Mouse (Mus musculus) right cerebral cortex, adult 18-20 months (tissue): ENCODE results near the gene Trim2.

Experiments used
- DNase-seq: peaks from one replicate; pipeline ENCODE4 v3.0.0; 2022; ENCODE audit warnings: mixed read lengths

The Trim2 gene

GRCm38 (mm10) chr3:84306777-84307176 lies at the start of gene Trim2:
Gene Trim2 (minus strand): TSS chr3:84306877.
- no peak for DNase-seq

DNA sequence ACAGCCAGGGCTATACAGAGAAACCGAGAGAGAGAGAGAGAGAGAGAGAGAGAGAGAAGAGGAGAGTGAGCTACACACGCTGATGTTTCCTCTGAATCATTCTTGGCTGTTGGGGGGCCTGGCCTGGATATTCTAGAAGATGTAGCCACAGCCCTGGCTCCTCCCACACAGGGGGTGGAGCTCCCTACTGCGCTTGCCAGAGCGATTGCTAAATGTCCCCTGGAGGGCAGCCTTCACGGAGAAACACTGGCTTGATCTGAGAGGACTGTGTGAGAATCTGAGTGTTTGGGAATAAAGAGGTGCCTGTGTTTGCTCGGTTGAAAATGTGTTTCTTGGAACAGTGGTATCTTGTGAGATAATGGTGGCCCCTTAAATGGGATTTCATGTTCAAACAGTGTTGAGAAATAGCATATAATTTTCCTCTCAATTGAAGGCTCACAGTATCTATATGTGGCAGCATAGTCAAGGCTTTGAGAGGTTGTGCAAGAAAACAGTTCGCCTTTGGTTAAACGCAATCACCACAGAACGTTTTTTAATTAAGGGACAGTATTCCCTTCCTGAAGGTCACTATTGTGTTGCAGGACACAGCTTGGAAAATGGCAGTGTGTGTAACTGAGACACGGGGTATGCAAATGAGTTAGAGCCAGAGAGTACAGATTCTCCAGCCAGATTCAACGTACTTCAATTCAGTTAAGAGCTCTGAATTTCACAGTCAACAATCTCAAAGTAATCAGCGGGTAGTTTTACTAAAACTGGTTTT lies 49.4 kb upstream of the Trim2 start:
- DNase-seq: peak; percentile 41

DNA sequence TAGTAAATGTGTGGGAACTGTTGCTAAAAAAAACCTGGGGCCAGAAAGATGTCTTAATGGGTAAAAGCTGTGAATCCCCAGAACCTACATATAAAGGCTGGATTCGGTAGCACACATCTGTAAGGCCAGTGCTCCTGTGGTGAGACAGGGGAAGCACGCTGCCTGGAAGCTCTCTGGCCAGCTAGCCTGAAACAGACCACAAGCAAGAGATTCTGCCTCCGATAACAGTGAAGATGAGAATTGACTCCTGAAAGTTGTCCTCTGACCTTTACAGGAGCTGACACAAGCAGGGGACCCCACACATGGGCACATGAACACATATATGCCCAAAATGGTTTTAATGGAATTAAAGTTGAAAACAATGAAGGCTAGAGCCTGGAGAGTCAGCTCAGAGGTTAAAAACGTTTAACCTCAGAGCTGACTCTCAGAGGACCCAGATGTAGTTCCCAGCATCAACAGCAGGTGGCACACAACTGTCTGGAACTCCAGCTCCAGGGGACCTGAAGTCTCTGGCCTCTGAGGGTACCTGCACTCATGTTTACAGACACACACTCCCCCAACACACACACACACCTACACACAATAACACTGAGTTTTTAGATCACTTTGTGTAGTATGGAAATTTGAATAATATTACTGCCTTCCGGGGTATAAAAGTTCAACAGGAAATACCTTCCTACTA lies 45.8 kb upstream of the Trim2 start:
- peak; percentile 48 for DNase-seq

DNA sequence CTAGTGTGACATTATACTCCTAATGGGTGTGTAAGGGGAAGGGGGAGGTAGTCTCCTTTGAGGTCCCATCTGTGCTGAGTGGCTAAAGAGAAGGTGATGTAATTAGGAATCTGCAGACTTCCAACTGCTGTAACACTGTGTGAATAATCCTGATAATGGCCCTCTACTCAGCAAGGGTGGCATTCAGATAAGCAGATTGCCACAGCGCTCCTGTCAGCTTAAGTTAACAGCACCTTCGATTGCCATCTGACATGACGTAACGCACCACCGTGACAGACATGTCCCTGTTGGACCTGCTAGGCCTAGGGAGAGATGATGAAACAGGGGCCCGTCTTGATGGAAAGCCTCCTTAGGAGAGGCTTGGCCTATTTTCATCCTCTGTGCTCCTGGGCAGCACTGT lies 43.6 kb upstream of the Trim2 start:
- no peak for DNase-seq

DNA sequence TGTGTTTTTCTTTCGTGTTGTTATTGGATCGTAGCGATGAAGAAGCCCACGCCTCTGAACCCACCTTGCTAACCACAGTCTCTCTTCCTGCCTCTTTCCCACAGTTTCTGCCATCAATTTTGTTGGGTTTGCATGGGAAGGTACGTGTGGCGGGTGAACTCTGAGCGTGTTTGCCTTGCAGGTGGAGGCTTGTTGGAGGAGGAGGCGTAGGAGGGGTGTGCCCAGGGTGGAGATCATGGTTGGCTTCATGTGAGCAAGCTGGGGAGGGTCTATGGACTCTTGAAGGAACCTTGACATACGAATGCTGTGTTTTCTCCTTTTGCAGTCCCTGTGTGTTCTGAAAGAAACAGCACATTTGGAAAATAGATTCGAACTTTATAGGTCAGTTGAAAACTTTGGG lies 43.1 kb upstream of the Trim2 start:
- no peak for DNase-seq

GRCm38 (mm10) chr3:84347426-84347825 lies 40.7 kb upstream of the Trim2 start:
- DNase-seq: no peak

DNA sequence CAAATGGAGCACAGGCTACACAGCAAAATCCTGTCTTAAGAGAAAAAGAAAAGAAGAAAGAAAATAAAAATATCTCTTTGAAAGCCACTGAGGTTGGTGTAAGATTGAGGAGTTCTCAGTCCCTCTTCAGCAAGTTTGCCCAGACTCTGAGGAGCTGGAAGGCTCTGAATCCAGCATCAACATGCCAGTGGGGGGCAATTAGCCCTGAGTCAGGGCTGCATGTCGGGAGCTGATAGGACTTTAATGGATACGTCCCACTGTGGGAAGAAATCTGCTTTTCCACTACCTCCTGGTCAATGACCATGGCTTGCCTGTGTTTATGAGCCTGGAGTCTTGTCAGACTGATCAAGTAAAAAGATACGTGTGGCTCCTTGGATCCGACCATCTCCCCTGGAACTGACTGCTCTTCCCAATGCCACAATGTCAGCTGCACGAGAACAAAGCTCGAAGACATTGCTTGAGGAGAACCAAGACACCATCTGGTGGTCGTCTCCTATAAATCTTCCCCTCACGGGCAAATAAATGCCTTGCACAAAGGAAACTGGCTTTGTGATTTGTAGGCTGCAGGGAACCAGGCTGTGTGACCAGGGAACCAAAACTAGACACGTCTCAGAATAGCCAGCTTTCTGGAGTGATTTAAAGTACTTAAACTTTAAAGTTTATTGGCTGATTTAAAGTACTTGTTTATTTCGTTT lies 39.9 kb upstream of the Trim2 start:
- DNase-seq: no peak

DNA sequence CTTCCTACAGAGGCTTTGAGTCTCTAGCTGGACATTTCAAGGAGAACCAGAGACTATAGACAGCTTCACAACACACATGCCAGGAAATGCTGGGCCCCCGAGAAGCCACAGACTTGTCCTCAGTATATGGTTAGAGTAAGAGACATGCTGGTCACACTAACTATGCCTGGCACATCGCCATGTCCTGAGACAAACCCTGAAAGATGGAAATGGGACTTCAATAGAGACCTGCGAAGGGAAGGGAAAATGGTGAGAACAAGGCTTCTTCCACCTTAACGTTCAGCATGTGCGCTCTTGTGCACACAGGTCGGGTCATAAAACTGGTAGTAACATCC lies 38.9 kb upstream of the Trim2 start:
- no peak for DNase-seq

DNA sequence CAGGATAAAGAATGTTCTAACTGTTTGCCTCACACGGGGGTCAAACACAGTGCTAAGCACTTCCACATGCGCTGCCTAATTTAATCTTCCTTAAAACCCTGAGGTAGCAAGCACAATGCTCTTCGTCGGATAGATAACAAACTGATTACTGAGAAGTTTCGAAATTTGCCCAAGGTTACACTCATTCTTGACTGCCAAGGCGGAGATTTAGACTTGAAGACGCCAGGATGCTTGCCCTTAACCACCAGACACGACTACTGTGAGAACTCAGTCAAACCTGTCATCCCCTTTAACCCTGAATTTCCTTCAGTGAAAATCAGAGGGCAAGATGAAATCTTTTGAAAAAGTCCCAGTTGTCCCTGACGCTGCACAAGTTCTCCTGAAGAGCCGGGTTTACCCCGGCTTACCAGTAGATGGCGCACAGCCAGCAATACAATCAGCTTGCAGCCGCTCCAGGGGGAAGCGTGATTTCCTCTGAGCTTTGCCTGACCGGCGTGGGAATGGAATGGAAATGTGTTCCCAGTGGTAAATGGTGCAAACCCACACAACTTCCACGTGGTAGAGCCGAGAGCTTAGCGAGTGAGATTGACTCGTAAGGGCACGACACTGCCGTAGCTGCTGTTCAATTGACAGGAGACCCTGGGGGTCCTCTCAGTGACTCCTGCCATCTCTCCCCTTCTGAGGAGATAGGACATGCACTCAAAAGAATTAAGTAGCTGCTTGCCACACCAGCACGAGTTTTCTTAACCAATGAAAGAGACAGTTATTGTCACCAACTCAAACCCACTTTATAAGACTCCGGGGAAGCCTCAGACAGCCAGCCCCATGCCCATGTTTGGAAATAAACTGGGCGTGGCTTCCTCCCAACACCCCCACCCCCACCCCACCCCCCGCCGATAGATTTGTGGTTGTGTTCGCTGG lies 38.3 kb upstream of the Trim2 start:
- DNase-seq: peak; percentile 87

DNA sequence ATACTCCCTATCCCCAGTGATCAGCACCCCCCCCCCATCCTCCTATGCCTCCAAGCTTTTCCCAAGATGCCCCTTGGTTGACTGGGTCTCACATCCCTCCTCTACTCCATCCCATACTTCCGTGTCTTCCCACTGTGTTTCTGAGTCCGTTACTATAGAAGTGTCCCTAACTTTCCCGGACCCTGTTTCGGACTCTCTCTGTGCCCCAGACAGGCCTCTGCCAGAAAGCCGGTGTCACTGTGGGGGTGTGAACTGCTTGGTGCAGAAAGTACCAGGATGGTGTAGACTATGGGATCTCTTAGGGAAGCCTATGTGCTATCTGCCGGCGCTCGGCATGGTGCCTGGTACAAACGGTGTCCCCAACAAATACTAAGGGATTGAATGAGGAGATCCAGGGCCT lies 36.4 kb upstream of the Trim2 start:
- DNase-seq: no peak

DNA sequence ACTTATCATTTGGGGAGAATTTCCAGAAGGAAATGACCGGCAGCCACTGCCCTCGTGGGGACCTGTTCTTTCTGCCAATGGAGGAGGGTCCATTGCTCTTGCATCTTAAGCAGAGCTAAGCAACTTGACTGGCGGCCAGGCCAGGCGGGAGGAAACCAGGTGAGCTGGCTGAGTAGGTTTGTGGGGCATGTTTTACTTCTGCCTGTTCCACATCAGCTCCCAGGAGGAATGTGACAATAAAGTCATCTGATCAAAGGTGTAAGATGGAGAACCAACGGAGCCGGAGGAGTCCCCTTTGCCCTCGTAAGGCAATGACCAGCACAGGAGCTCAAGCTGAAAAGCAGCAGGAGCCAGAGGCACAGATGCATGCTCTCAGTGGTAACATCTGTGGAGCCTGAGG lies 35.1 kb upstream of the Trim2 start:
- no peak for DNase-seq

DNA sequence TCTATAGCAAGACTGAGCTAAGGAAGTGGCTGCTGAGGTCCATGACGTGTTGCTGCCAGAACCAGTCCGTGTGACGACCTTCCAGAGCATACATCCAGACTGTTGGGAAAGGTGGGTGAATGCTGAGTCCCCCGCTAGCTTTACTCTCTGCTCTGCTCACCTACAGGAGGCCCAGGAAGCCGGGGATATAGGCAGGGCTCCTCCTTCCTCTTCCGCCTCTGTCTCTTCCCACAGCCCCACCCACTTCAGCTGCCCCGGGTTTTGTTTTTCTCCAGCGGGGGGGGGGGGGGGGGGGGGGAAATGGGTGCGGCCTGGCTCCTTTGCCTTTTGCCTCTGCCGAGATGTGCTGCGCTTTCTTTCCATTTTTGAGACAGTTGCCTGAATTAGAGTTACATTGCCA lies 30.9 kb upstream of the Trim2 start:
- no peak for DNase-seq

DNA sequence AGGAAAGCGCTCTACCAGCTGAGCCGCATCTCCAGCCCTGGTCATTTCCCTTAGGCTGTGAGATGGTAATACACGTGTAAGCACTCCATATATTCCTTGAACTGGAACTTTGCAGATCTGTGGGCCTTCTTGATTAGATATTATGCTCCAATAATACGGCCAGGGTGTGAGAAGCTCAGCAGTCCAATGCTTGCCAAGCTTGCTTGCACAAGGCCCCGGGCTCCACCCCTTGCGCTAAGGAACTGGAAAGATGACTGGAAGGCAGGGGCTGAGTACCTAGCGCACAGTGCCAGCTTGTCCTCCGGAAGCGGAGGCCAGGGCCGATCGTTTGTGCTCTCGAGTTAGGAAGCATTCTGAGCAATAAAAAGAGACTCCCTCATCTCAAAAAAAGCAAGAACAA lies 29.7 kb upstream of the Trim2 start:
- no peak for DNase-seq

DNA sequence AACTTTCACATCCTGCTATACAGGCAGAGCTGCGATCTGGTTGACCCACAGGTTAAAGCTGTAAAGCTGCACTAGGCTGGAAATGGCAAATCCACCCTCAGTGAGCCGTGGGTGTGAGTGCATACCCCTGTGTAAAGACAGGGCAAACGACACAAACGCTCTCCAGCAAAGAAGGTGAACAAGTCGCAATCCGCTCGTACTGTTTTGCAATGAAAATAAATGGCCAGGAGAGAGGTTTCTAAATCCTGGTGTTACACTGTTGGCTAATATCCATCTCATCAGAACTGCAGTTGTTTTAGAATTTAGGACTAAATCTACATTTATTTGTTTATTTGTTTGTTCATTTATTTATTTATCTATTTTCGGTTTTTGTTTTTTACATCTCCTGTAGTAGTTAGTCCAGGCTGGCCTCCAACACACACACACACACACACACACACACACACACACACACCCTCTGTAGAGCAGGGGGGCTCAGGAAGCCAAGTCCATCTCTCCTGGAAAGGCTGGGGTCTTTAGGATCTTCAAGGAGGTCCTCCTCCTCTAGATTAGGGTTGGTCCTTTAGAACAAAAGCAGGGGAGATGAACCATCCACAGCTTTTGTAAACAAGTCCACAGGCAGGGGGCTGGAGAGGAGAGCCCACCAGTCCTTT lies 28.9 kb upstream of the Trim2 start:
- DNase-seq: no peak

DNA sequence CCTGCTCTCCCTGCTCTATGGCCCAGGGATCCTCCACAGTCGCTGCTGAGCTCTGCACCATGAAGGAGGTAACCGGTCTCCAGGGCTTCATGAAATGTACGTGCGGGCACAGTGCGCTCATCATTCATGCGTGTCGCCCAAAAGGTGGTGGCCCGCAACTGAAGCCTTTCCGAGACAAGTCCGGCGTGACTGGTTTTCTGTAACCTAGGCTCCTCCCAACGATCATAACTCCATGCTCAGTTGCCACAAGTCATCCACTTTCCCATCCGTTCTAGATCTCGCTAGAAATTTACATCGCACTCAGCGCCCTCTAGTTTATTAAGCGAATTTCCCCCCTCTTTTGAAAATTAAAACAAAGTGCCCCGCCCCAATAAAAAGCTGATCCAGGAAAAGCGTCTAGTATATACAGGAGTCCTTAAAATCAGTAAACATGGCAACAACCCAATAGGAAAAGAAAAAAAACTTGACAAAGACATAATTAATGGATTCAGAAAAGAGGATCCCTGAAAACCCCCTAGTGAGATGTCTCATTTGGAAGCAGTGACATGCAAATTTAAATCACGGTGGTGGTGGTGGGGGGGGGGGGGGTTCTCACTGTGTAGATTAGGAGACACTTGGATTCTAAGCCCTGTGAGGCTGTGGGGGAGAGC lies 28.2 kb upstream of the Trim2 start:
- no peak for DNase-seq

- DNase-seq: peak; percentile 45
These were observed 27.0 kb upstream of the Trim2 start for GRCm38 (mm10) chr3:84333400-84334349.

- no peak for DNase-seq
These were observed 23.5 kb upstream of the Trim2 start for GRCm38 (mm10) chr3:84330210-84330609.

GRCm38 (mm10) chr3:84324967-84325441 lies 18.3 kb upstream of the Trim2 start:
- DNase-seq: no peak

GRCm38 (mm10) chr3:84324478-84324877 lies 17.8 kb upstream of the Trim2 start:
- DNase-seq: no peak

GRCm38 (mm10) chr3:84324000-84324399 lies 17.3 kb upstream of the Trim2 start:
- no peak for DNase-seq

DNA sequence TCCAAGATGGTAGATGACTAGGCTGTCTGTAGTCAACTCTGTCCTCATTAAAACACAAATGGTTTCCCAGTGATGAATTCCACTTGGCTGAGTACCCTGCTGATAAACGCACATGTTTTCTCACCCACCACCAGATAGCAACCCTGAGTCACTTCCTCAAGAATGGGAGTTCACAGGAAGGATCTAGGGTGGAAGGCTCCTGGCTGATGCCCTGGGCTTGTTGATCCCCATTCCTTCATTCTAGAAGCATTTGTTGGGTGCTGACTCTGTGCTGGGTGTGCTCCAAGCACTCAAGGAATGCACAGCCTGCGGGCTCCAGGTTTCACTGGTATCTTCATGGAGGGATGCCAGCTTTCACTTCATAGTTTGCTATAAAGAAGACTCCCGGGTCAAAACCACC lies 12.8 kb upstream of the Trim2 start:
- DNase-seq: no peak
